Mouse (Mus musculus) urinary bladder, adult 18-20 months (tissue): ENCODE measurements around the gene Pigr.

Source experiments
- DNase-seq, 2 experiments: peaks; one replicate each; pipeline ENCODE4 v3.0.0; 2022; ENCODE audit warnings: low spot score in 2 of 2, mixed read lengths in 2 of 2

Pigr gene

GRCm38 (mm10) chr1:130826448-130826847 is at the start of gene Pigr:
Pigr (plus strand) TSS chr1:130826684.
- no peak for DNase-seq

GRCm38 (mm10) chr1:130779867-130780266 is 46.6 kb upstream of the Pigr start:
- no peak for DNase-seq

- no peak for DNase-seq
Measured at GRCm38 (mm10) chr1:130784054-130784453, 42.4 kb upstream of the Pigr start.

GRCm38 (mm10) chr1:130787001-130787400 is 39.5 kb upstream of the Pigr start:
- DNase-seq, result no peak

DNA sequence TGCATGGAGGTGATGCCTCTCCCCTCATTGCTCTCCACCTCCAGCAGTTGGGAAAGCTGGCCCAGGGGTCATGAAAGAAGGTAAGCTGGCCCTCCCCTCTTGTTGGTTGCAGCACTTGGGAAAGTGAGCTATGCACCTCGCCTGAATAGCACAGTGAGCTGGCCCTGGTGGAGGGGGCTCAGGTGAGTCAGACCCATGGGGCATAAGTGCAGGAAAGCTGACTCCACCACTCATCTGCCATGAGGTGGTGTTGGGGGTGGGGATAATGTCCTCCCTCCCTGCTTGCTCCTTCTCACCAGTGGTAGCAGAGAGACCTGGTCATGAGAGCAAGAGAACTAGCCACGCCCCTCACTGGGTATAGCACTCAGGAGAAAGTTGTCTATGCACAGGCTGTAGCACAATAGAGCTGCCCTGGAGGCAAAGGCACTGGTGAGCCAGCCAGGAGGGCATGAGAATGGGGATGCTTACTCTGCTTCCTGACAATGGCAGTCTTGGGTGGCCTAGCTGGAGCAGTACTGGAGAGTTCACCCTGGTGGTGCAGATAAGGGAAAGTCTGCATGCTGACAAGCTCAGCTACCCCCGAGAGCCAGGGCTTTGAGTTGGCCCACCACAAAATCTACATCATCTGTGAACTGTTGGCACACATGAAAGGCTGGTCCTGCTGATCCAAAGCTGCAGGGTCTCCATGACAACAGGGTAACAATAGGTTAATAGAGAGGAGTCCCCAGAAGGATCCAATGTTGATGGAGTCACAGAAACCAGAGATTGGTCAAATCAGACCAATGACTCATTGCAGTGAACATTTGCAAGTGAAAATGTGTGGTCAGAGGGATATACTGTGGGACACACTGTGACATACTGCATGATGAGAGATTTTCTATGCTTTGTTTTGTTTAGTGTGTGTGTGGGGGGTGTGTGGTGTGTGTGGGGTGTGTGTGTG is 36.7 kb upstream of the Pigr start:
- no peak for DNase-seq

- no peak for DNase-seq
Measured at GRCm38 (mm10) chr1:130795331-130795730, 31.2 kb upstream of the Pigr start.

- DNase-seq, result peak; percentile 18 to 55
Measured at GRCm38 (mm10) chr1:130796967-130797684, 29.4 kb upstream of the Pigr start.

DNA sequence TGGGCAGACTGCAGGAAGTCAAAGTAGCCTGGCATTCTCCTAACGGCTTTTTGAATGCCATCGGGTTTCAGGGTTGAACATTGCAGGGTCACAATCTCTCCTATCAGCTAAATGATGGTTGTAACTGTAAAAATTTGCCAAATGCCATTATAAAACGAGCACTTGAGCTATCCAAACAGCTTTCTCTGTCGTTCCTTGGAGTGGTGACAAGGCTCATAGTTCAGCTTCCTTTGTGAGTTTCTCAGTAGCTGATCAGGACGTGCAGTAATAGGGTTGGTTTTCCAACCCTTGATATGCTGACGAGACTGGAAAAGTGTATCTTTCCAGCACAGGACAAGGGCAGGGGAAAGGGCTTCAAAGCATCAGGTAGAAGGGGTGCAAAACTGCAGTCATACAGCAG is 28.4 kb upstream of the Pigr start:
- DNase-seq, result no peak

DNA sequence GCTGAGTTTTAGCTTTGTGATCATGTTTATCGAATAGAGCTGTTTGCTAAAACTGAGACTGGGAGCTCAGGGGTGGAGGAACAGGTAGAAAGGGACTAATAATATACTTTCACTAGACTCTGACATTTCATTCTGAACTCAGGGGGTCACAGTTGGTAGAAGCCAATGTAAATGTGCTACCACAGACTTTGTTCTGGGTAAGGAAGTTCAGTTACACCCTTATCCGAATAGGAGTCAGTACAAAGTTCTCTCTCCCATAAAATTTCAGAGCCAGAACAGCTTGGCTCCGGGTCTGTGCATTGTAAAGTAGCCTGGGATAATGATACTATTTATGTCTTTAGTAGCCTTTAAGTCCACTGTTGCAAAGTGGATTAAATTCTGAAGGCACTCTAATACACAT is 27.9 kb upstream of the Pigr start:
- no peak for DNase-seq

- no peak for DNase-seq
Measured at GRCm38 (mm10) chr1:130799399-130799798, 27.1 kb upstream of the Pigr start.

DNA sequence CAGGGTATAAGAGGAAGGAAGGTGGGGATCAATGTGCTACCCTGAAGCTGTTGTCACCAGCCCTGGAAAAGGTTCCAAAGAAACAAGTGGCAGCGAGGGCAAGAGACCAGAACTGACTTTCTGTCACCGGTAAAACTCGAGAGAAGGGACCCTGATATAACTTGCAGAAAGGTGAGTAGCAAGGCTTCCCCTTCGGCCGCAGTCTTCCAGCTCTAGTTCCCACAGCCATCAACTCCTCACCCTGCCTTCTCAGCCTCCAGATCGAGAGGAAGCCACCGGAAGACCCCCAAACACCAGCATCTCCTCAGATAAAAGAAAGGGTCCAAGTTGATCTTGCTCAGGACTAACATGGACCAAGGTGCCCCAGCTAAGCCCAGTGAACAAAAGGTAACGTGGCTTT is 25.9 kb upstream of the Pigr start, which contains the start of gene Fcamr:
Gene Fcamr (plus strand): TSS at position 301 of the 400 bp plus-strand sequence.
- DNase-seq, result no peak

- DNase-seq, result no peak
Measured at GRCm38 (mm10) chr1:130801511-130801910, 25.0 kb upstream of the Pigr start.

DNA sequence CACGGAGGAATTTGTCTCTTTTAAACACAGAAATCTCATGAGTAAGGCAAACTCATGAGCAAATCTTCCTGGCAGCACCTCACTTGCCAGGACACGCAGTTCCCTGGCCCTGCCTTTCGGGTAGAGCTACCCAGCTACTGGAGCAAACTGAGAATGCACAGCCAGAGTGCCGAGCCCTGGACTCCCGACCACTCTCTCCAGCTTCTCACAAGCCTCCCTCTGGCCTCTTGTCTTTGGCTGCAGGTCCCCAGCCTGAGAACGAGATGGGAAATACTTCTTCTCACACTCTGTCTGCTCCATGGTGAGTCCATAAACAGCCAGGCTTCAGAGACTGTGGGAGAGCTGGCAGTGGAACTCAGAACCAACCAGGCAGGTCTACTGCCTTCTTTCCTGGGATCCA is 23.5 kb upstream of the Pigr start:
- peak; percentile 48 to 54 for DNase-seq

GRCm38 (mm10) chr1:130804279-130804678 is 22.2 kb upstream of the Pigr start:
- DNase-seq, result no peak

DNA sequence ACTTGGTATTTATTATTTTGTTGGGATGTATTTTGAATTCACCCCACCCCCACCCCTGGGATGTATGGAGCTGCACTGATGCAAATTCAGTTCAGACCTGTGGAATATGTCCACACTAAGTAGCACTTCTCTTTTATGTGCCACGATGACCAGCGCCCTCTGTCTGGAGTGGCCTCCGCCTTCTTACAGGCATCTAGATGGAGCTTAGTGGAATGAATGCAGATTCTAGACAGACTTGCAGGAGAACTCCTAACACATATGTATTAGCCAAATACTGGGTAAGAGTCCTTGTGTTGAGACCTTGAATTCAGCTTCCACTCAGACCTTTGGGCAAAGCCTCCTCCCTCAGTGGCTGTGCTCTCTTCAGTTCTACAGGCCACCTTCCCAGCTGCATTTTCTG is 15.6 kb upstream of the Pigr start:
- no peak for DNase-seq

DNA sequence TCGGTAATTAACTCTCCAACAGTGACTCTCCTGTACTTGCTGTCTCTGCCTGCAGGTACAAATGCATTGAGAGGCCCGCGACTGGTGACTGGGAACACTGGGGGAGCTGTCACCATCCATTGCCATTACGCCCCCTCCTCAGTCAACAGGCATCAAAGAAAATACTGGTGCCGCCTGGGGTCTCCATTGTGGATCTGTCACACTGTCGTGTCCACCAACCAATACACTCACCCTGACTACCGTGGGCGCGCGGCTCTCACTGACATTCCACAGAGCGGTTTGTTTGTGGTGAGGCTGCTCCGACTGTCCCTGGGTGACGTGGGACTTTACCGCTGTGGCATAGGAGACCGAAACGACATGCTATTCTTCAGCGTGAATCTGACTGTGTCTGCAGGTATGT is 15.2 kb upstream of the Pigr start:
- no peak for DNase-seq

- no peak for DNase-seq
Measured at GRCm38 (mm10) chr1:130819737-130820136, 6.7 kb upstream of the Pigr start.

DNA sequence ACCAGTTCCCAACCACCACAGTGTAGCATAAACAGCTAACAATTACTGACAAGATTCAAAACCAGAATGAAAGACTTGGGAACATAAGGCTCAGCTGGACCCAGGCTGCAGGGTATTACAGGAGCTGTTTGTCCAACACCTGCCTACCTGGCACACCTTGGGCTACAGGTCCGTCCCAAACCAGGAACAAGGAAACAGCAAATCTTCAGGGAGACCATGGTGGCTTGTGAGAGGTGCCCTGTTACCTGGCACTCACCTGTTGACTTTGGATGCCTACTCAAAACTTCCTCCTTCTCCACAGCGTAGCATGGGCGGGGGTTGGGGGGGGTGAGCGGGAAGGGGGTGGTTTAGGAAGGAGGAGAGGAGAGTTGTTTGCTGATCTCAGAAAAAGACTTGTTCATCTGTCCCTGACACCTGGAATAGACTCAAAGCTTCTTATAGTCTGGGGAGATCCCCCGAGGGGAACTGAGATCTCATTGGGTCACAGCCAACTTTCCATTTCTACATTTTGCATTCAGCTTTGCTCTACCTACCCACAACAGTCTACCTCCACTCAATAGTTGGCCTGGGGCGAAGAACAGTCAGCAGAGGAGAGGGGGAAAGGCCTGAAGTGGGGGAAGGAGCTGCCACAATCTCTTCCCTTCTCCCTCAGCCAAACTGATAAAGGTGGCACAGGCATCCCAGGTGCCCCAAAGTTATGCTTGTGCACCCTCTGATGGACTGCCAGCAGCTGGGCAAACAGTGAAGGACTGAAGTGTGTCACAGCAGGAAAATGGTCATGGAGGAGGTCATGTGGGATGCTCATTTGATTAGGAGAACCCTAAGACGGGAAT is 6.0 kb upstream of the Pigr start:
- no peak for DNase-seq

DNA sequence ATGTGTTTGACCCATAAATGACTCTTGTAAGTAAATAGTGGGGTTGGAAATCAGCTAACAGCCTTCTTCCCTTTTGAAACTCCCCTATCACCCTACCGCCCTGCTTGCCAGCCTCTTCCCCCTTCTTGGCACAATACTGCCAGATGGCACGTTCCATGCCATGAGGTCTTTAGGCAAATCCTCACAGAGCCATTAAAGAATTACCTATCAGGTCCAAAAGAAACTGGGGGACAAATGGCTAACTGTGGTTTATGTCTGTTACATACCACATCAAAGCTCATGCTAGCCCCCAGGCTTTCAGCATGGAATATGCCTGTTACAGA is 5.4 kb upstream of the Pigr start:
- no peak for DNase-seq

DNA sequence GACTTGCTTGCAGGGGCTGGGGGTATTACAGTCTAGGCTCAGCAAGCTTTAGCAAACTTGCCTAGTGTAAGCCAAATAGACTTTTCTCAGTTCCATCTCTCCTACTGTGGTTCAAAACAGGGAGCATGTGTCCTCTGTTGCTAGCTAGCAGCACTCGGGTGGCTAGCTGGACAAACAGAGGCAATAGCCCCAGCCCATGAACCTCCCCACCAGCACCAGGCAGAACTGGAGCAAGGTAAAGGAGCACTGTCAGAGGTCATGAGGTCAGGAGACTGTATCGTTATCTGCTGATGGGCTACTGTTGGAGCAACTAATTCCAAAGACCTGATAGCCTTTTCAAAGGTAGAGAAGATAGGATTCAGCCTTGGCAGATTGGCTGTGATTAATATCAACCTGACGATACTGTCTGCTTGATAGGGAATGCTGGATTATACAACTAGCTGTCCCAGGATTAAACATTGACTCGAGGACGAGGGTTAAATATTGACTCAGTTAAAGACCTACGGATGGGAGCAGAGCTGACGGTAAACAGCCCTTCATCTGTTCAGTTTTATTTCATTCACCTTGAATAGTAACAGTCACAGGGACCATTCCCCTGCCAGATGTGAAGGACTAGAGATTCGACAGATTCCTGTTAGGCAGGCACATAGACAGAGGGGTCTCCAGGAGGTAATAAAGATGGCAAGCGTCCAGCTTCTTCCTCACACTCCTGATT is 4.4 kb upstream of the Pigr start:
- no peak for DNase-seq

DNA sequence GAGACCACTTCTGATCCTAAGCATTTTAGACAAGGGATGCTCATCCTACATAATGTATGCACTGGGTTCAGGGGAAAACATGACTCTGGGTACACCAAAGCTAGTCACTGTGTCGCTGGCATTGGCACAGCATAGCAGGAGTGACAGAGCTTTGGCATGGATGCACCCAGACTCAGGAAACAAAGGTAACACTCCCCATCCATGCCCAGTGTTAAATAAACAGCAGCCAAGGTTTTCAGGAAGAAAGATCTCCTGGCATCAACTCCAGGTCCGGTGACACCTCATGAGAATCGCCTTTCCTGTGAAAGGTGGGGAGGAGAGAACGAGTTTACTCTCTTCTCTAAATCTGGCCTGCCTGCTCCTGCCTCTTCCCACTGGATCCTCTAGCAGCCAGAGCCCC is 2.2 kb downstream of the Pigr start:
- DNase-seq, result no peak
